Mouse (Mus musculus) ES-Bruce4 (cell line): ENCODE results near the gene Abat.

Experiments used
- CTCF ChIP-seq: IDR thresholded peaks from one replicate; pipeline ENCODE4 v1.8.1; 2011; ENCODE audit warnings: low read depth, low read length
- POLR2A ChIP-seq: IDR thresholded peaks from one replicate; pipeline ENCODE4 v1.8.1; 2011; ENCODE audit warnings: low read length; ENCODE audit not compliant: insufficient read depth

GRCm38 (mm10) chr16:8613447-8613846, 100.2 kb downstream of the Abat start:
- TF ChIP-seq CTCF (no peak), POLR2A (no peak)
